Comparison of ENCODE assay signal across 10 mouse cellular contexts in the genomic region with DNA sequence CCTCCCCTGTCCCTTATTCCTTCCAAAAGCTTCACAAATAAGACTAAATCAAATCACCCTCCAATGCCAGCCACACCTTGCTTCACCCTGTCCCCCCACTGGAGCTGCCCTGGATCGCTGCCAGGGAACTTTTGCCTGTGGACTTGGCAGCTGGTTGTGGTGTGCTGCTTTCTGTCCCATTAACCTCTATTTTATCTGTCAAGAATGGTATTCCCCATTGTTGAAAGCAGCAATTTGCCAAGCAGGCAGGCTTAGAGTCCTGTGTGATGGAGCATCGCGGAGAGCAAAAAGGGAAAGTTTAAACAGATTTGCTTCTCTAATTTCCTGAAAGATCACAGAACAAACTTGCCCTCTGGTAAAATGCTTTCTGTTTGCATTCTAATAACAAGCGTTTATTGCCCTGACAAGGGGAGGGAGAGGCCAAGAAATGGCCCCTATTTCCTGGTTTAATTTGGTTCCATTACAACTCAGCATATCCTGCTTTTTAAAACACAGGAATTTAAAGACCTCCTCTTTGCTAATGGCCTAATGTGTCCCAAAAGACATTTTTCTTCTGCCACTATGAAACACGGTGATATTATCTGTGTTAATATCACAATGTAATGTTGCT.
DNase-seq lines count a peak whose midpoint lies in the region; ATAC-seq and TF ChIP-seq lines count a peak whose summit lies in the region.
"Had no signal": no experiment of that assay in that cellular context is flagged by ENCODE, and none has a peak within 500 bp of the region (broad histone marks: within the 10 kb centered on the region; RNA-seq: fewer than 3 reads in every experiment).

No protein-coding gene starts in this region.

- no peak overlapping the region for H3K9ac ChIP-seq in lung, embryonic 14.5 days
- H3K9ac ChIP-seq in limb, embryonic 12.5 days (replicated peaks): no peak overlapping the region
- H3K9ac ChIP-seq: embryonic facial prominence, embryonic 15.5 days had no signal

- no peak overlapping the region for H3K27ac ChIP-seq in lung, embryonic 14.5 days (ENCODE audit: low read depth)
- peak overlapping the region; percentile 43; the same call in 1 of the 2 replicates for H3K27ac ChIP-seq in limb, embryonic 12.5 days
- H3K27ac ChIP-seq: embryonic facial prominence, embryonic 15.5 days; macrophage had no signal

- H3K4me1 ChIP-seq in lung, embryonic 14.5 days (ENCODE audit: insufficient read depth): 0 out of 2 replicates have a peak, but pooled peaks cover 2% of the 10 kb centered on the region
- peaks cover 26% of the 10 kb centered on the region for H3K4me1 ChIP-seq in limb, embryonic 12.5 days (replicated peaks)

- DNase-seq in lung, embryonic 14.5 days: peak; percentile 44
- DNase-seq in lung, postnatal 36 days: no peak
- peak; percentile 48 to 58 for DNase-seq in adrenal gland, postnatal 36 days
- DNase-seq in heart, postnatal 25 days (ENCODE audit: low spot score): peak; percentile 14
- no peak for DNase-seq in layer of hippocampus, adult 8-10 months (ENCODE audit: low spot score in 2 of 2)
- no peak for DNase-seq in cerebellum, adult 9-11 months
- no peak for DNase-seq in right cerebral cortex, postnatal 10 days (ENCODE audit: low spot score in 2 of 2)

- WGBS in lung, embryonic 14.5 days: 34% methylated on average over 5 of the region's 5 CpGs
- 9% methylated on average over 5 of the region's 5 CpGs for WGBS in limb, embryonic 12.5 days

- no peak overlapping the region for H3K4me3 ChIP-seq in lung, embryonic 14.5 days (ENCODE audit: low read depth, low read length)
- no peak overlapping the region for H3K4me3 ChIP-seq in limb, embryonic 12.5 days (replicated peaks)
- H3K4me3 ChIP-seq: embryonic facial prominence, embryonic 15.5 days had no signal

- no peaks in the 10 kb centered on the region for H3K36me3 ChIP-seq in lung, embryonic 14.5 days (ENCODE audit: insufficient read depth)
- H3K36me3 ChIP-seq in limb, embryonic 12.5 days: 0 out of 2 replicates have a peak, but pooled peaks cover 2% of the 10 kb centered on the region
- H3K36me3 ChIP-seq: embryonic facial prominence, embryonic 15.5 days had no signal

- intact Hi-C loops in heart, postnatal 25 days (cut with DNase I): no loop called here

- TF ChIP-seq CTCF in lung, embryonic 14.5 days (IDR thresholded peaks at IDR 0.05; ENCODE audit: low read depth): no peak

- H3K4me2 ChIP-seq in lung, embryonic 14.5 days: no peak overlapping the region
- peak overlapping the region; percentile 6; the same call in 1 of the 2 replicates for H3K4me2 ChIP-seq in limb, embryonic 12.5 days
- H3K4me2 ChIP-seq: embryonic facial prominence, embryonic 15.5 days had no signal

- H3K27me3 ChIP-seq in lung, embryonic 14.5 days (ENCODE audit: insufficient read depth, low read length): no peaks in the 10 kb centered on the region
- peaks cover 2% of the 10 kb centered on the region; the same call in 1 of the 2 replicates for H3K27me3 ChIP-seq in limb, embryonic 12.5 days
- H3K27me3 ChIP-seq: embryonic facial prominence, embryonic 15.5 days had no signal

- no peak for ATAC-seq in lung, embryonic 14.5 days (ENCODE audit: insufficient read depth)
- no peak for ATAC-seq in limb, embryonic 12.5 days (ENCODE audit: insufficient number of reproducible peaks, insufficient read depth, low FRiP score, low TSS enrichment, low read depth)

- H3K9me3 ChIP-seq in lung, embryonic 14.5 days (ENCODE audit: low read depth, low read length): no peaks in the 10 kb centered on the region
- no peaks in the 10 kb centered on the region for H3K9me3 ChIP-seq in limb, embryonic 12.5 days
- H3K9me3 ChIP-seq: embryonic facial prominence, embryonic 15.5 days had no signal

Comparison
In these comparisons a context has a peak if more than half of its experiments do, and no peak if none do; other contexts are left out.
1. DNase-seq: peak in lung, embryonic 14.5 days (single experiment), adrenal gland, postnatal 36 days (2 of 2) and heart, postnatal 25 days (single experiment); none in lung, postnatal 36 days (single experiment), layer of hippocampus, adult 8-10 months (0 of 2), cerebellum, adult 9-11 months (single experiment) and right cerebral cortex, postnatal 10 days (0 of 2).